In the genomic region with DNA sequence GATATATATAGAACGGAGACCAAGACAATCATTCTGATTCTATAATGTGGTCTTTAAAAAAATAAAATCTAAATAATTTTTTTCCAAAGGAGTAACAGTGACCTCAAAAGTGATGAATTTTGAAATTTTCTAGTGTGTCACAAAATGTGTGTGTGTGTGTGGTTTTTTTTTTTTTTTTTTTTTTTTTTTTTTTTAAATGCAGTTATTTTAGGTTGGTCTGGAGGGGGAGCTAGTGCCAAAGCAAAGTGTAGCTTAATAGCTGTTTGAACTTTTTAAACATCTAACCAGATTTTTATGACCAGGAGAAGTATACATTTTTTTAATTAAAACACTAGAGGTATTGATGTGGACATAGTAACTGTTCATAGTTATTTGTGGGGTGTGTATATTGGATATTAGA, we compare ENCODE assay signal across 9 mouse cellular contexts. TPM values are rescaled to one million over a fixed set of nuclear protein-coding genes. Genes with fewer than 3 reads are reported as not detected.
A peak's percentile ranks its signal among the peaks of the same experiment; 100 is the strongest.
DNase-seq lines count a peak whose midpoint lies in the region.
"Had no signal": no experiment of that assay in that cellular context is flagged by ENCODE, and none has a peak within 500 bp of the region (broad histone marks: within the 10 kb centered on the region; RNA-seq: fewer than 3 reads in every experiment).

No protein-coding gene starts in this region.

- DNase-seq in adrenal gland, postnatal 36 days = peak; percentile 6 to 38
- no peak for DNase-seq in adrenal gland, adult 18-20 months (ENCODE audit: low spot score in 2 of 2)
- peak; percentile 34 to 35 for DNase-seq in kidney, postnatal 4 days
- no peak for DNase-seq in kidney, adult 11 months
- DNase-seq in T-cell, adult 2 months (ENCODE audit: low spot score) = peak; percentile 12
- DNase-seq in lung, postnatal 25 days (ENCODE audit: low spot score) = peak; percentile 14
- DNase-seq in layer of hippocampus, postnatal 36 days = no peak
- no peak for DNase-seq in right cerebral cortex, adult 18-20 months
- DNase-seq: liver, embryonic 13.5 days had no signal

RNA-seq across cellular contexts. Expression of gene Fut8, which starts 2.9 kb away (rescaled TPM):
- total RNA-seq in adrenal gland, postnatal 36 days (2021) = 10 to 100 TPM; 39.2 to 43.0 TPM
- 10 to 100 TPM; 25.5 to 32.4 TPM for total RNA-seq in adrenal gland, adult 18-20 months (2021)
- total RNA-seq in layer of hippocampus, postnatal 36 days (2021) = 10 to 100 TPM; 79.0 to 79.3 TPM

Comparison
In these comparisons a context has a peak if more than half of its experiments do, and no peak if none do; other contexts are left out.
1. DNase-seq: peak in adrenal gland, postnatal 36 days (2 of 2), kidney, postnatal 4 days (2 of 2), T-cell, adult 2 months (single experiment) and lung, postnatal 25 days (single experiment); none in adrenal gland, adult 18-20 months (0 of 2), kidney, adult 11 months (single experiment), layer of hippocampus, postnatal 36 days (0 of 2) and right cerebral cortex, adult 18-20 months (single experiment).